Mouse (Mus musculus) neural tube, embryonic 12.5 days (tissue): ENCODE data around the gene Slc35e3. TPM values are rescaled to one million over a fixed set of nuclear protein-coding genes. Genes with fewer than 3 reads are reported as not detected.

Experiments
- ATAC-seq: fragments of 200-750 bp; cut with Nextera tagmentation; 2 replicates; pipeline ENCODE4 v1.8.0; 2017; ENCODE audit warnings: low read depth, mild to moderate bottlenecking, moderate TSS enrichment, moderate library complexity; ENCODE audit not compliant: low FRiP score
- H3K27ac ChIP-seq: fragments of 300-500 bp; sonication (generic); 2 replicates; pipeline ENCODE4 v1.5.1; 2016
- H3K27me3 ChIP-seq: fragments of 300-500 bp; sonication (generic); replicated peaks from 2 replicates; pipeline ENCODE4 v1.6.1; 2016; ENCODE audit warnings: mild to moderate bottlenecking
- H3K36me3 ChIP-seq: fragments of 300-500 bp; sonication (generic); 2 replicates; pipeline ENCODE4 v1.6.1; 2016; ENCODE audit warnings: mild to moderate bottlenecking
- H3K4me1 ChIP-seq: fragments of 300-500 bp; sonication (generic); 2 replicates; pipeline ENCODE4 v1.6.1; 2016
- H3K4me2 ChIP-seq: fragments of 300-500 bp; sonication (generic); replicated peaks from 2 replicates; pipeline ENCODE4 v1.6.1; 2016; ENCODE audit warnings: mild to moderate bottlenecking
- H3K4me3 ChIP-seq: fragments of 300-500 bp; sonication (generic); 2 replicates; pipeline ENCODE4 v1.5.1; 2016
- H3K9ac ChIP-seq: fragments of 300-500 bp; sonication (generic); 2 replicates; pipeline ENCODE4 v1.6.1; 2016; ENCODE audit warnings: mild to moderate bottlenecking
- H3K9me3 ChIP-seq: fragments of 300-500 bp; sonication (generic); 2 replicates; pipeline ENCODE4 v1.6.1; 2016; ENCODE audit warnings: mild to moderate bottlenecking
- WGBS: fragments of 180-500 bp; shearing (Covaris S2); methylation state at CpG from one replicate; pipeline ENCODE4 v1.1.7; 2016; 5-methylcytosine and 5-hydroxymethylcytosine counted together
- polyA plus RNA-seq: library from polyadenylated mRNA; unstranded; fragments of >200 nt; fragmentation: Nextera tagmentation; extraction: Ambion mirVana; gene quantifications from 2 replicates; pipeline ENCODE4 v1.2.1, GENCODE M21; 2016

Slc35e3 gene
- polyA plus RNA-seq, result 34.5 and 36.6 TPM in 2 replicates

- H3K27ac ChIP-seq, result no peak within 1 kb of the TSS
- H3K9me3 ChIP-seq, result no peaks in the 10 kb centered on the region
- ATAC-seq, result peak; percentile 97
- no peaks in the 10 kb centered on the region for H3K27me3 ChIP-seq
- H3K36me3 ChIP-seq, result peaks cover 31% of the 10 kb centered on the region
- peak within 1 kb of the TSS; percentile 57 for H3K9ac ChIP-seq
- H3K4me2 ChIP-seq, result peak within 1 kb of the TSS; percentile 78
- H3K4me3 ChIP-seq, result peak within 1 kb of the TSS; percentile 52
- WGBS, result 15% methylated on average over 43 of the region's 46 CpGs
- peaks cover 18% of the 10 kb centered on the region for H3K4me1 ChIP-seq
Measured at GRCm38 (mm10) chr10:117746297-117746883, at the start of gene Slc35e3. Gene Slc35e3 (minus strand): TSS chr10:117746365.

- no peaks in the 10 kb centered on the region for H3K9me3 ChIP-seq
- no peak overlapping the region for H3K27ac ChIP-seq
- 86% methylated on average over 4 of the region's 4 CpGs for WGBS
- no peaks in the 10 kb centered on the region for H3K36me3 ChIP-seq
- no peaks in the 10 kb centered on the region for H3K27me3 ChIP-seq
- H3K4me2 ChIP-seq, result no peak overlapping the region
- no peak overlapping the region for H3K4me3 ChIP-seq
- H3K9ac ChIP-seq, result no peak overlapping the region
- peaks cover 10% of the 10 kb centered on the region for H3K4me1 ChIP-seq
- no peak for ATAC-seq
Measured at GRCm38 (mm10) chr10:117795206-117795605, 49.0 kb upstream of the Slc35e3 start.

- Histone ChIP-seq H3K4me1 (peaks cover 10% of the 10 kb centered on the region), H3K27ac (no peak overlapping the region), H3K4me2 (peak overlapping the region; percentile 73), H3K9ac (no peak overlapping the region), H3K36me3 (no peaks in the 10 kb centered on the region), H3K9me3 (no peaks in the 10 kb centered on the region), H3K4me3 (no peak overlapping the region), H3K27me3 (no peaks in the 10 kb centered on the region)
- ATAC-seq, result no peak
- WGBS, result 77% methylated on average over 11 of the region's 11 CpGs
Measured at GRCm38 (mm10) chr10:117793436-117794030, 47.4 kb upstream of the Slc35e3 start.

- peak within 1 kb of the TSS; percentile 32; the same call in 1 of the 2 replicates for H3K27ac ChIP-seq
- peak within 1 kb of the TSS; percentile 73 for H3K4me2 ChIP-seq
- WGBS, result under 1% methylated on average over 75 of the region's 75 CpGs
- peak; percentile 96 for ATAC-seq
- H3K9ac ChIP-seq, result peak within 1 kb of the TSS; percentile 73
- peaks cover 6% of the 10 kb centered on the region for H3K36me3 ChIP-seq
- peak within 1 kb of the TSS; percentile 84 for H3K4me3 ChIP-seq
- no peaks in the 10 kb centered on the region for H3K27me3 ChIP-seq
- H3K9me3 ChIP-seq, result no peaks in the 10 kb centered on the region
- H3K4me1 ChIP-seq, result peaks cover 10% of the 10 kb centered on the region
Measured at GRCm38 (mm10) chr10:117792141-117793091, 46.3 kb upstream of the Slc35e3 start, which contains the start of gene Nup107. Gene Nup107 (minus strand): TSS chr10:117792705.

- peaks cover 16% of the 10 kb centered on the region for H3K36me3 ChIP-seq
- no peaks in the 10 kb centered on the region for H3K27me3 ChIP-seq
- H3K4me1 ChIP-seq, result peaks cover 10% of the 10 kb centered on the region
- 97% methylated on average over 2 of the region's 2 CpGs for WGBS
- H3K27ac ChIP-seq, result no peak overlapping the region
- no peaks in the 10 kb centered on the region for H3K9me3 ChIP-seq
- peak overlapping the region; percentile 73 for H3K4me2 ChIP-seq
- peak overlapping the region; percentile 84; the same call in 1 of the 2 replicates for H3K4me3 ChIP-seq
- no peak overlapping the region for H3K9ac ChIP-seq
- no peak for ATAC-seq
Measured at GRCm38 (mm10) chr10:117791171-117791470, 45.0 kb upstream of the Slc35e3 start.

- 96% methylated on average over 17 of the region's 17 CpGs for WGBS
- H3K4me1 ChIP-seq, result peaks cover 10% of the 10 kb centered on the region
- H3K36me3 ChIP-seq, result peaks cover 21% of the 10 kb centered on the region
- H3K9ac ChIP-seq, result no peak overlapping the region
- no peak overlapping the region for H3K4me3 ChIP-seq
- no peaks in the 10 kb centered on the region for H3K27me3 ChIP-seq
- 0 out of 2 replicates have a peak overlapping the region, but pooled peaks have one; percentile 73 for H3K4me2 ChIP-seq
- no peaks in the 10 kb centered on the region for H3K9me3 ChIP-seq
- H3K27ac ChIP-seq, result no peak overlapping the region
- ATAC-seq, result no peak
Measured at GRCm38 (mm10) chr10:117790421-117791170, 44.4 kb upstream of the Slc35e3 start.

GRCm38 (mm10) chr10:117790011-117790410 is 43.8 kb upstream of the Slc35e3 start:
- H3K4me2 ChIP-seq, result no peak overlapping the region
- peaks cover 25% of the 10 kb centered on the region for H3K36me3 ChIP-seq
- ATAC-seq, result no peak
- no peak overlapping the region for H3K9ac ChIP-seq
- no peaks in the 10 kb centered on the region for H3K27me3 ChIP-seq
- no peak overlapping the region for H3K4me3 ChIP-seq
- H3K4me1 ChIP-seq, result peaks cover 10% of the 10 kb centered on the region
- H3K9me3 ChIP-seq, result no peaks in the 10 kb centered on the region
- no peak overlapping the region for H3K27ac ChIP-seq
- 96% methylated on average over 1 of the region's 1 CpGs for WGBS

GRCm38 (mm10) chr10:117784646-117785045 is 38.5 kb upstream of the Slc35e3 start:
- Histone ChIP-seq H3K27ac (no peak overlapping the region), H3K9ac (no peak overlapping the region), H3K9me3 (no peaks in the 10 kb centered on the region), H3K36me3 (peaks cover 70% of the 10 kb centered on the region), H3K4me1 (no peaks in the 10 kb centered on the region), H3K4me2 (no peak overlapping the region), H3K4me3 (no peak overlapping the region), H3K27me3 (no peaks in the 10 kb centered on the region)
- ATAC-seq, result no peak
- 95% methylated on average over 7 of the region's 7 CpGs for WGBS

GRCm38 (mm10) chr10:117783786-117784420 is 37.7 kb upstream of the Slc35e3 start:
- Histone ChIP-seq H3K9me3 (no peaks in the 10 kb centered on the region), H3K4me3 (no peak overlapping the region), H3K4me2 (no peak overlapping the region), H3K9ac (no peak overlapping the region), H3K27ac (no peak overlapping the region), H3K36me3 (peaks cover 71% of the 10 kb centered on the region), H3K27me3 (no peaks in the 10 kb centered on the region), H3K4me1 (no peaks in the 10 kb centered on the region)
- 96% methylated on average over 13 of the region's 13 CpGs for WGBS
- ATAC-seq, result no peak

- Histone ChIP-seq H3K4me1 (no peaks in the 10 kb centered on the region), H3K27ac (no peak overlapping the region), H3K4me2 (no peak overlapping the region), H3K9ac (no peak overlapping the region), H3K4me3 (no peak overlapping the region), H3K9me3 (no peaks in the 10 kb centered on the region), H3K36me3 (peaks cover 79% of the 10 kb centered on the region), H3K27me3 (no peaks in the 10 kb centered on the region)
- ATAC-seq, result no peak
- 97% methylated on average over 14 of the region's 14 CpGs for WGBS
Measured at GRCm38 (mm10) chr10:117782491-117783260, 36.5 kb upstream of the Slc35e3 start.

- no peak for ATAC-seq
- WGBS, result 93% methylated on average over 2 of the region's 2 CpGs
- no peak overlapping the region for H3K4me3 ChIP-seq
- H3K9ac ChIP-seq, result no peak overlapping the region
- H3K4me1 ChIP-seq, result no peaks in the 10 kb centered on the region
- no peaks in the 10 kb centered on the region for H3K9me3 ChIP-seq
- peaks cover 78% of the 10 kb centered on the region for H3K36me3 ChIP-seq
- no peaks in the 10 kb centered on the region for H3K27me3 ChIP-seq
- H3K27ac ChIP-seq, result no peak overlapping the region
- H3K4me2 ChIP-seq, result no peak overlapping the region
Measured at GRCm38 (mm10) chr10:117782056-117782455, 35.9 kb upstream of the Slc35e3 start.
